Mouse (Mus musculus) embryonic facial prominence, embryonic 10.5 days (tissue): ENCODE measurements around the gene Srrd. TPM values are rescaled to one million over a fixed set of nuclear protein-coding genes. Genes with fewer than 3 reads are reported as not detected.

ENCODE experiments used
- DNase-seq: peaks from one replicate; pipeline ENCODE4 v3.0.0-alpha.2; 2017; ENCODE audit warnings: low spot score
- H3K27ac ChIP-seq: fragments of 300-500 bp; sonication (generic); replicated peaks from 2 replicates; pipeline ENCODE4 v1.5.1; 2016; ENCODE audit warnings: mild to moderate bottlenecking
- H3K27me3 ChIP-seq: fragments of 300-500 bp; sonication (generic); replicated peaks from 2 replicates; pipeline ENCODE4 v1.6.1; 2016; ENCODE audit warnings: low read depth, mild to moderate bottlenecking; ENCODE audit not compliant: poor library complexity, severe bottlenecking
- H3K36me3 ChIP-seq: fragments of 300-500 bp; sonication (generic); replicated peaks from 2 replicates; pipeline ENCODE4 v1.6.1; 2016; ENCODE audit warnings: mild to moderate bottlenecking, moderate library complexity
- H3K4me1 ChIP-seq: fragments of 300-500 bp; sonication (generic); 2 replicates; pipeline ENCODE4 v1.6.1; 2016
- H3K4me3 ChIP-seq: fragments of 300-500 bp; sonication (generic); 2 replicates; pipeline ENCODE4 v1.5.1; 2016; ENCODE audit warnings: mild to moderate bottlenecking, moderate library complexity
- H3K9me3 ChIP-seq: fragments of 300-500 bp; sonication (generic); 2 replicates; pipeline ENCODE4 v1.6.1; 2016; ENCODE audit warnings: mild to moderate bottlenecking
- WGBS: fragments of 180-500 bp; shearing (Covaris S2); methylation state at CpG from one replicate; pipeline ENCODE4 v1.1.7; 2016; 5-methylcytosine and 5-hydroxymethylcytosine counted together
- polyA plus RNA-seq: library from polyadenylated mRNA; unstranded; fragments of >200 nt; fragmentation: Nextera tagmentation; extraction: Ambion mirVana; gene quantifications from 2 replicates; pipeline ENCODE4 v1.2.1, GENCODE M21; 2016

The Srrd gene
- polyA plus RNA-seq, 1 experiment from 2014 or later, result 51.6 TPM

DNA sequence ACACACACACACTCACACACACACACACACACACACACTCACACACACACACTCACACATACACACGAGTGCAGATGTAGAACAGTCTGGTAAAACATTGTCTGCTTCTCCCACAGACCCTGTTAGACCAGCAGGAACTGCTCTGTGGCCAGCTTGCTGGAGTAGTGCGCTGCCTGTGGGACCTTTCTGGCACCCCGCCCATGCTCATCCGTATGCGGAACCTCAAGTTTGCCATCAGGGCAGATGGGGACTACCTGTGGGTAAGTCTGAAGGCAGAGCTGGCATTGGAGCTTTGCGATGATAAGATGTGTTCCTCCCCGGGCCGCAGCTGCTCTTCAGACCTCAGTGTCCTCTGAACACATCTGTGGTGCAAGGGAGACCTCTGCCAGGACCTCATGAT, 6.3 kb upstream of the Srrd start:
- H3K27ac ChIP-seq, result no peak overlapping the region
- no peaks in the 10 kb centered on the region for H3K27me3 ChIP-seq
- H3K4me1 ChIP-seq, result peaks cover 16% of the 10 kb centered on the region; the same call in 1 of the 2 replicates
- WGBS, result 95% methylated on average over 8 of the region's 8 CpGs
- no peaks in the 10 kb centered on the region for H3K9me3 ChIP-seq
- H3K4me3 ChIP-seq, result no peak overlapping the region
- no peak for DNase-seq
- H3K36me3 ChIP-seq, result peaks cover 84% of the 10 kb centered on the region

GRCm38 (mm10) chr5:112346211-112346965, 3.5 kb upstream of the Srrd start:
- no peaks in the 10 kb centered on the region for H3K27me3 ChIP-seq
- H3K27ac ChIP-seq, result no peak overlapping the region
- WGBS, result 87% methylated on average over 16 of the region's 16 CpGs
- no peaks in the 10 kb centered on the region for H3K9me3 ChIP-seq
- no peak overlapping the region for H3K4me3 ChIP-seq
- peaks cover 38% of the 10 kb centered on the region for H3K4me1 ChIP-seq
- H3K36me3 ChIP-seq, result peaks cover 56% of the 10 kb centered on the region
- no peak for DNase-seq

DNA sequence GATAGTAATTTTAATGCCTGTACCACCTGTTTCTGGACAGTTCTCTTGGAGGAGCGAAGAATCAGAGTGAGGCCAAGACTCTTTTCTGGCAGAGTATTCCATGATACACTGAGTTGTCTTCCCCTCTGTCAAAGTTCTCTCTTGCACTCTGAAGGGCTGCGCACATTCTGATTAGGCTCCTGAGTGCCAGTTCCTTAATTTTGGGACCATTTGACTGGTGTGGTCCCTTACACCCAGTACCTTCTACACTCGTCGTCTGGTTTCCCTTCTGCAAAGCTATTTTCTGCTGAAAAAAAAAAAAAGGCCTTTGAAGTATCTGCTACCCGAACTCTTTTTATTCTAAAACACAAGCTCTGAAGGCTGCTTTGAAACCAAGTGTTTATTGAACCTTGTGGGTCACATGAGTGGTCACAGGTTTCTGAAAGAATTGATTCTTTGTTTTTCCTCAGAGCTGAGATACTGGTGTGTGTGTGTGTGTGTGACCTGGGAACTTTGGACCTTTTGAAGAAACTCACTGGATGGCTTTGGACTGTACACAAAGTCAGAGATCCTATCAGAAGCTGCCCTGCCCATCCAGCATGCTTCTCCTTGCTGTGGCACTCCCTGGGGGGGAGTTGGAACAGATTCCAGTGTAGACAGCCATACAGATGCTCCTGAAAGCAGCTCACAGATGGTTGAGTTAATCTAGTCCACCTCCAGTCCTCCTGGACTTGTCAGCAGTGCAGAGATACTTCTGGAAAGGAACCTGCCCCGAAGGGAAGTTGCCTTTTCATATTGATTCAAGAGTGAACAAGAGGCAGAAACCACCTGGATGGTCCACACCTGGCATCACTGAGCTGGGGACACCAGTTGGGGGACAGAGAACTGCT, 1.5 kb upstream of the Srrd start:
- no peak overlapping the region for H3K27ac ChIP-seq
- peak overlapping the region; percentile 97; the same call in 1 of the 2 replicates for H3K4me3 ChIP-seq
- H3K9me3 ChIP-seq, result no peaks in the 10 kb centered on the region
- peaks cover 42% of the 10 kb centered on the region for H3K4me1 ChIP-seq
- 78% methylated on average over 6 of the region's 6 CpGs for WGBS
- no peaks in the 10 kb centered on the region for H3K27me3 ChIP-seq
- DNase-seq, result no peak
- peaks cover 56% of the 10 kb centered on the region for H3K36me3 ChIP-seq

- peaks cover 56% of the 10 kb centered on the region for H3K36me3 ChIP-seq
- peak overlapping the region; percentile 93 for H3K27ac ChIP-seq
- H3K4me1 ChIP-seq, result peaks cover 42% of the 10 kb centered on the region
- peak overlapping the region; percentile 97 for H3K4me3 ChIP-seq
- no peaks in the 10 kb centered on the region for H3K27me3 ChIP-seq
- WGBS, result under 1% methylated on average over 24 of the region's 24 CpGs
- no peaks in the 10 kb centered on the region for H3K9me3 ChIP-seq
- no peak for DNase-seq
Observed at GRCm38 (mm10) chr5:112343205-112343595, 360 bp upstream of the Srrd start.

DNA sequence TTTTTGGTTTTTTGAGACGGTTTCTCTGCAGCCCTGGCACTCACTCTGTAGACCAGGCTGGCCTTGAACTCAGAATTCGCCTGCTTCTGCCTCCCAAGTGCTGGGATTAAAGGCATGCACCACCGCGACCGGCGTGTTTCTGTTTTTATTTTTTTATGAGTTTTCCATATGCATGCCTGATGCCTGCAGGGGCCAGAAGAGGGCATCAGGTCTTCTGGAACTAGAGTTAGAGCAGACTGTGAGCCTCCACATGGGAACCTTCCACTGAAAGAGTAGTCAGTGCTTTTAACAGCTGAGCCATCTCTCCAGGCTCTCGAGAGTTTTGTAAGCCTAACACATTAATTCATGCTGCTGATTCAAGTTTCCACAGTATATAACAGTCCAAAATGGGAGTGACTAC, 3.6 kb downstream of the Srrd start:
- 78% methylated on average over 7 of the region's 7 CpGs for WGBS
- H3K36me3 ChIP-seq, result peaks cover 71% of the 10 kb centered on the region

GRCm38 (mm10) chr5:112337004-112337403, 5.8 kb downstream of the Srrd start:
- no peak for DNase-seq
- Histone ChIP-seq H3K4me1 (peaks cover 10% of the 10 kb centered on the region), H3K36me3 (peaks cover 93% of the 10 kb centered on the region), H3K27ac (no peak overlapping the region), H3K9me3 (no peaks in the 10 kb centered on the region), H3K27me3 (no peaks in the 10 kb centered on the region), H3K4me3 (no peak overlapping the region)
- WGBS, result 93% methylated on average over 22 of the region's 22 CpGs

More for the DNA sequence above, 3.6 kb downstream of the Srrd start:
- Histone ChIP-seq H3K9me3 (no peaks in the 10 kb centered on the region), H3K27ac (no peak overlapping the region), H3K4me1 (peaks cover 27% of the 10 kb centered on the region), H3K4me3 (no peak overlapping the region), H3K27me3 (no peaks in the 10 kb centered on the region)
- DNase-seq, result no peak

GRCm38 (mm10) chr5:112335473-112335872, 7.4 kb downstream of the Srrd start:
- Histone ChIP-seq H3K4me1 (no peaks in the 10 kb centered on the region), H3K4me3 (no peak overlapping the region), H3K27ac (no peak overlapping the region), H3K9me3 (no peaks in the 10 kb centered on the region), H3K27me3 (no peaks in the 10 kb centered on the region), H3K36me3 (peaks cover 99% of the 10 kb centered on the region)
- peak; percentile 60 for DNase-seq
- 25% methylated on average over 2 of the region's 2 CpGs for WGBS

DNA sequence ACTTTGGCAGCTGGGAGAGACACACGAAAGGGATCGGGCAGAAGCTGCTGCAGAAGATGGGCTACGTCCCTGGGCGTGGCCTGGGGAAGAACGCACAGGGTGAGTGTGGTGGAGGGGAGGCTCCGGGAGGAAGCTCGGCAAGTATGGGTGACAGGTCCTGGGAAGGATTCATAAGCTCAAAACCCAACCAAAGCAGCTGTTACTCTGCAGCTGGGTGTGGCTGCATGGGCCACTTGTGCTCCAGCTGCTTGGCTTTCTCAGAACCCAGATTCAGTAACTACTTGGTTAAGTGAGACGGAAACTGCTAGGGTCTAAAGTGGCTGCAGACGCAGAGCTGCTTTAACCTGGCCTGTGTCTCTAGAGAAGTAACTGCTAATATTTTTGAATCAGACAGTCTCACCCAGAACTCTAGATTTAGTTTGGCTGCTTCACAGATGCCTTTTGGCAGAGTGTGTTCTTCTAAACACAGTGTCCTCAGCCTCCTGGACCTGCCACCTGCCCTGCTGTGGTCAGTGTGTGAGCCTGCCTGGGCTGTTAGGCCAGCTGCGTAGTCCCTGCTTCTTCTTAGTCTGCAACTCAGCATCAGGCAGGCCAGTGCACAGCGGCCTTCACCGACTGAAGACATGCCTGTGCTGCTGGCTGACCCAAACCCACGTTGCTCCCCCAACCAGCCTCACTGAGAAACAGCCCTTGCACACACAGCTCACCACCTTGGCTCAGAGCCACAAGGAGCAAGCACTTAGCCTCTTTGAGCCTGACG, 12.9 kb downstream of the Srrd start:
- no peaks in the 10 kb centered on the region for H3K27me3 ChIP-seq
- H3K4me3 ChIP-seq, result no peak overlapping the region
- WGBS, result 93% methylated on average over 14 of the region's 14 CpGs
- H3K27ac ChIP-seq, result no peak overlapping the region
- DNase-seq, result no peak
- peaks cover 75% of the 10 kb centered on the region for H3K36me3 ChIP-seq
- H3K9me3 ChIP-seq, result no peaks in the 10 kb centered on the region
- peaks cover 20% of the 10 kb centered on the region for H3K4me1 ChIP-seq

- Histone ChIP-seq H3K4me1 (peaks cover 27% of the 10 kb centered on the region), H3K9me3 (no peaks in the 10 kb centered on the region), H3K36me3 (peaks cover 54% of the 10 kb centered on the region), H3K27ac (no peak overlapping the region), H3K4me3 (0 out of 2 replicates have a peak overlapping the region, but pooled peaks have one; percentile 99), H3K27me3 (no peaks in the 10 kb centered on the region)
- WGBS, result 93% methylated on average over 15 of the region's 15 CpGs
- DNase-seq, result no peak
Observed at GRCm38 (mm10) chr5:112327854-112328253, 15.0 kb downstream of the Srrd start.

- 2% methylated on average over 33 of the region's 33 CpGs for WGBS
- Histone ChIP-seq H3K9me3 (no peaks in the 10 kb centered on the region), H3K27ac (peak overlapping the region; percentile 83), H3K36me3 (peaks cover 40% of the 10 kb centered on the region), H3K4me3 (peak overlapping the region; percentile 99), H3K27me3 (no peaks in the 10 kb centered on the region), H3K4me1 (peaks cover 27% of the 10 kb centered on the region)
- no peak for DNase-seq
Observed at GRCm38 (mm10) chr5:112326446-112327009, 16.3 kb downstream of the Srrd start.

DNA sequence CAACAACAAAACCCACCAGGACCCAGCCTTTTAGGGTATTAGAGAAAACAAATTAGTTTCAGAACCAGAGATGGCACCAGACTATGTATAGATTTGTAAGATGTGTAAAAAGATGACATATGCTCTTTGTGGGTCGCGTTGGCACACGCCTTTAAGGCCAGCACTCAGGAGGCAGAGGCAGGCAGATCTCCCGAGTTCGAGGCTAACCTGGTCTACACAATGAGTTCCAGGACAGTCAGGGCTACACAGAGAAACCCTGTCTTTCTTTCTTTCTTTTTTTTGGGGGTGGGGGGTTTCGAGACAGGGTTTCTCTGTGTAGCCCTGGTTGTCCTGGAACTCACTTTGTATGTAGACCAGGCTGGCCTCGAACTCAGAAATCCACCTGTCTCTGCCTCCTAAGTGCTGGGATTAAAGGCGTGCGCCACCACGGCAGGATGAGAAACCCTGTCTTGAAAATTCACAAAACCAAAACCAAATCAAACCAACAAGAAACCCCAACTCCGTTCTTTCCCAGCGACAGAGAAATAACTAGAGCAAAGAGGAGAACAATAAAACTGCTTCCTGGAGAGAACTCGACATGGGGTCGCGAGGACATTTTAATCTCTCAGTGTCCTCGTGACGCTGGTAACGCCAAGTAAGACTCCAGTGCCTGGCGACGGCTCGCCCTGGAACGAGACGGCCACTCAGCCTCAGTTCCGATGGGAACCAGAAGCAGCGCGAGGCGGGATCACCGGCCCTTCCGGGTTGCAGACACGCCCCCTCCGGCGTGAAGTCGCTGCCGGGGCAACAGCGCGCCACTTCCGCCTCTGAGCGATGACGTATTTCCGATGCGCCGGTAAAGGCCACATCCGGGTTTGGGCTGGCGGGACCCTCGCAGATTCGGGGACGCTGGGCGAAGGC, 17.0 kb downstream of the Srrd start, which contains the start of gene Tfip11:
TSS of gene Tfip11 (plus strand) at position 813 of the 900 bp plus-strand sequence.
- H3K27me3 ChIP-seq, result no peaks in the 10 kb centered on the region
- H3K4me1 ChIP-seq, result peaks cover 27% of the 10 kb centered on the region
- peaks cover 33% of the 10 kb centered on the region for H3K36me3 ChIP-seq
- peak; percentile 96 for DNase-seq
- no peaks in the 10 kb centered on the region for H3K9me3 ChIP-seq
- peak within 1 kb of the TSS; percentile 99 for H3K4me3 ChIP-seq
- H3K27ac ChIP-seq, result peak within 1 kb of the TSS; percentile 83
- 9% methylated on average over 48 of the region's 48 CpGs for WGBS
